Mouse (Mus musculus): ENCODE data around the gene Crim1.

DNA sequence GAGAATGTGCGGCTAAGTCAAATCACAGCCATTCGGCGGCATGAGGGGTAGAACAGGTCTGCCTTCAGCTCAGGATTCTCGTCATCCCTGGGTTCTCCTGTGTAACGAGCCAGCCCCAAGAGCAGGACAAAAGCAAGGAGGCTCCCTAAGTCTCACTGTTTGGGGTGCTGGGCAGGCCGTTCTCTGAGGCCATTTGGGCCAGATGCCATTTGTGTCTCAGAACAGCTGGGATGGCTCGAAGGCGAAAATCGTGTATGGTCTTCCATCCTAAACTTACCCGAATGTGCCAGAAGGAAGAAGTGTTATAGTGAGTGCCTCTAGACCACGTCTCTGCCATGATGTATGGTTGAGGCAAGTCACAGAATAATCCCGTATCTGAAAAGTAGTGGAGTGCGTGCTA is 86.0 kb downstream of the Crim1 start:
- TF ChIP-seq POLR2A (IDR thresholded peaks at IDR 0.05; ENCODE audit: borderline replicate concordance, control insufficient read depth, low read depth, low read length) (no peak), CTCF (IDR thresholded peaks at IDR 0.05; ENCODE audit: control insufficient read depth, insufficient read depth, low read length) (no peak)
